Mouse (Mus musculus) hindlimb bud, embryonic 11.5 days (tissue): ENCODE data around the gene Snx29.

Source experiments
- DNase-seq: peaks from one replicate; pipeline ENCODE4 v3.0.0-alpha.2; 2012; ENCODE audit warnings: low read depth, low spot score; ENCODE audit errors: extremely low spot score

Gene Snx29

GRCm38 (mm10) chr16:11753466-11753865 is 430.8 kb downstream of the Snx29 start:
- no peak for DNase-seq

- DNase-seq, result no peak
These were observed 431.4 kb downstream of the Snx29 start for GRCm38 (mm10) chr16:11754136-11754535.

GRCm38 (mm10) chr16:11755281-11756066 is 432.8 kb downstream of the Snx29 start:
- no peak for DNase-seq

GRCm38 (mm10) chr16:11756598-11757245 is 434.0 kb downstream of the Snx29 start:
- no peak for DNase-seq

- no peak for DNase-seq
These were observed 434.8 kb downstream of the Snx29 start for GRCm38 (mm10) chr16:11757471-11757870.

- no peak for DNase-seq
These were observed 435.2 kb downstream of the Snx29 start for GRCm38 (mm10) chr16:11757951-11758350.

- DNase-seq, result no peak
These were observed 449.6 kb downstream of the Snx29 start for GRCm38 (mm10) chr16:11772318-11772717.

- no peak for DNase-seq
These were observed 451.6 kb downstream of the Snx29 start for GRCm38 (mm10) chr16:11774321-11774720.

- DNase-seq, result no peak
These were observed 453.8 kb downstream of the Snx29 start for GRCm38 (mm10) chr16:11776528-11776927.

- DNase-seq, result no peak
These were observed 455.5 kb downstream of the Snx29 start for GRCm38 (mm10) chr16:11778191-11778590.

GRCm38 (mm10) chr16:11778715-11779460 is 456.2 kb downstream of the Snx29 start:
- no peak for DNase-seq

- no peak for DNase-seq
These were observed 459.4 kb downstream of the Snx29 start for GRCm38 (mm10) chr16:11782082-11782481.

GRCm38 (mm10) chr16:11783337-11783736 is 460.6 kb downstream of the Snx29 start:
- no peak for DNase-seq

- no peak for DNase-seq
These were observed 461.6 kb downstream of the Snx29 start for GRCm38 (mm10) chr16:11784354-11784753.

- DNase-seq, result no peak
These were observed 463.1 kb downstream of the Snx29 start for GRCm38 (mm10) chr16:11785806-11786205.

GRCm38 (mm10) chr16:11790476-11790875 is 467.8 kb downstream of the Snx29 start:
- no peak for DNase-seq

- DNase-seq, result no peak
These were observed 470.7 kb downstream of the Snx29 start for GRCm38 (mm10) chr16:11793391-11793790.

- DNase-seq, result no peak
These were observed 471.9 kb downstream of the Snx29 start for GRCm38 (mm10) chr16:11794628-11795027.

GRCm38 (mm10) chr16:11795758-11796460 is 473.2 kb downstream of the Snx29 start:
- no peak for DNase-seq

GRCm38 (mm10) chr16:11801960-11802539 is 479.3 kb downstream of the Snx29 start:
- no peak for DNase-seq
